Mouse (Mus musculus): ENCODE data around the gene Olfr103.

Gene Olfr103

DNA sequence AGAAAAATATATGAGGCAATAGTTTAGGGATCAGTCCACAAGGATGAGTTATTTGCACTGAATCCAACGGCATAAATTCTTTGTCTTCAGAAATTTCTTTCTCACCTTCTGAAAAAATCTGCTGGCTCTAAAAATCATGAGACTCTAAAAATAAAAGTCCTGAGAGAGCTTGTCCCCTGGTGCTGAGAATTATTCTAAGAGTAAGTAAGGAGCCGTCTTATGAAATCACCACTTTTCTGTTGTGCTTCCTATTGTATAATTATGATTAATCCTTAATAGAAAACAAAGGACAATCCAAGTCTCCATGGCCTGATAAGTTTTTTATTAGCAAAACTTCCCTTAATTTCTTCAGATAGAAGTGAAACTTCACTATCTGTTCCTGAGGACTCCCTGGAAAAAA is at the start of gene Olfr103:
TSS of gene Olfr103 (minus strand) at position 101 of the 400 bp plus-strand sequence.
- no peak for DNase-seq

DNA sequence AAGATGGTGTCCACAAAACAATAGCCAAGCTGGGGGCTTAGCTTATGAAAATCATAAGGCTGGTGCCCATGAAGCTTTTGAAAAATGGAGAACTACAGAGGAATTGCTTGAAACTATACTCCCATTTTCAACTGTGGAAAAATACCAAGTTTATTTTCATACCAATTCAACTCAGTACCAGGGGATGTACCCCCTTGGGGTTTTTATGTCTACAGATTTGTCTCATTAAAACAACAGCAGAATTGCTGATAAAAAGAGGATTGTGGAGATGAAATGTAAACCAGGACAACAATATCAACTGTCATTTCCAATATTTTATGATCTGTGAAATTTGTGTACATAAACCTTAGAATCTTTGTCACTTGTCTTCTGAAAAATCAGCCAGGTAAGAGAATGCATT is 39.2 kb upstream of the Olfr103 start, which contains the start of gene Olfr105-ps:
TSS of gene Olfr105-ps (plus strand) at position 301 of the 400 bp plus-strand sequence.
- no peak for DNase-seq

DNA sequence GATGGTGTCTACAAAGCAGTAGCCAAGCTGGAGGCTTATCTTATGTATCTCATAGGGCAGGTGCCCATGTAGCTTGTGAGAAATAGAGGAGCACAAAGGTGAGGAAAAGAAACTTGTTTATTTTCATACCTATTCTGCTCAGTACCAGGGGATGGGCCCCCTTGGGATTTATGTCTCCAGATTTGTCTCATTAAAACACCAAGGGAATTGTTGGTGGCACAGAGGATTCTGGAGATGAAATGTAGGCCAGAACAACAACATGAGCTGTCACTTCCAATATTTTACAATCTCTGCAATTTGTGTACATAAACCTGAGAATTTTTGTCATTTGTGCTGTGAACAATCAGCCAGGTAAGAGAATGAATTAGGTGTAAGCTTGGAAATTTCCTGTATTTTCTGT is 19.8 kb upstream of the Olfr103 start, which contains the start of gene Olfr104-ps:
TSS of gene Olfr104-ps (plus strand) at position 301 of the 400 bp plus-strand sequence.
- DNase-seq = no peak

DNA sequence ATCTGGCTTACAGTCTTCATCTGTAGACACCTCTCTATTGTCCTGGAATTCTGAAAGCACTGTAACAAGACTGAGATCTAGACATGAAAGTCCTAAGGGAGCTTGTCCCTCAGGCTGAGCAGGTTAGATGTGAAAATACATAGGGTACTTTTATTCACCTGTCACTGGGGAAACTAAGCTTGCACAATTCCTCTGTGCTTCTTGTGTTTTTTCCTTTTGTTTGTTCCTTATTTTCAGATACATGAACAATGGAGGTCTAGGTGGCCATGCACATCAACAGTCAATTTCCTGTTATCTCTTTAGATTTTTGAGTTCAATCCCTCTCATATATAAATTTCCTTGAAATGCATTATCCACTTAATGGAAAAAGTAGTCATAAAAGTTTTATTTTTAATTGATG is 22.5 kb downstream of the Olfr103 start, which contains the start of gene Olfr102:
TSS of gene Olfr102 (minus strand) at position 101 of the 400 bp plus-strand sequence.
- no peak for DNase-seq

DNA sequence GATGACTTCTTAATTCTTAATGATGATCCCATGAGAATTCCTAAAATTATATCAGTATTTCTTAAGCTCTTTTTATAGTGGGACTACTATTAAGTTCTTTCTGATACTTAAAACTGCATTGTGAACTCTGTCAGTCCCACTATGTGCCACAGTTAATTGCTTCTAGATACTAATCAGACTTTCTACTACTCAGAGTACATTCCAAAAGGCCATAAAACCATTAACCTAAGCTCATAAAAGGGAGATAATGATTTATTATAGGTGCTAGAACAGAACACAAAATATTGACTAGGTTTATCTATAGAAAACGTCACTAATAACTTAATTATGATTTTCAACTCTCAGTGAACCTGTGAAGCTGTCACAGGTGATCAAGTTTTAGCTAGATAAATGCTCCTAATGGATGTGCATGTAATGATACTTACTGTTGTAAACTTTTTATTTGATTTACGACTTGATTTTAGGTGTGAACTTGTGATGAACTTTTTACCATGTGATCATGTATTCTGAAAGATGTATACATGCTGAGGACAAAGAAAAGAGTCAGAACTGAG is 29.3 kb downstream of the Olfr103 start:
- DNase-seq = no peak

DNA sequence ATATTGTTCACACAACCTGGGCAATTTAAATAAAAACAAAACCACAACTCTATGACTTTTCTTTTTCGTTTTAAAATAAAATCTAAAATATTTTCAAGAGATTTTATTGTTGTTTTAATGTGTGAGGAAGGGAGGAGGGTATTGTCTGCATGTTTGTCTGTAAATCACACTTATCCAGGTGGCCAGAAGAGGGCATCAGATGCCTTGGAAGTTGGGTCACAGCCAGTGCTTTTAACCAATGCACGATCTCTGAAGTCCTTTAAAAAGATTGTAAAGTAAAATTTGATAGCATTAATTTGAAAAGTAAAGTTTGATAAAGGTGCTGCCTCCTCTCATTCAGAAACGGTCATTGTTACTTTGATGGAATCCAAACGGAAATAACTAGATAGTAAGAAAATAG is 31.0 kb downstream of the Olfr103 start:
- DNase-seq = no peak

DNA sequence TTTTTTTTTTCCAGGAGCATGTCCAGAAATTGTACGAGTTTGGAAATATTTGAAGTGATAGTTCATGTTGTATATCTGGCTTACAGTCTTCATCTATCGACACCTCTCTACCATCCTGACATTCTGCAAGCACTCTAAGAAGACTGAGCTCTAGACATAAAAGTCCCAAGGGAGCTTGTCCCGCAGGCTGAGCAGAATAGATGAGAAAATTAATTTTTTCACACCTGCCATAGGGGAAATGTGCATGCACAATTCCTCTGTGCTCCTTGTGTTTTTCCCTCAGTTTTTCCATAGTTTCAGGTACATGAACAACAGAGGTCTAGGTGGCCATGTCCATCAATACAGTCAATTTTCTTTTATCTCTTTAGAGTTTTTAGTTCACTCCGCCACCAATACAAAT is 35.3 kb downstream of the Olfr103 start, which contains the start of gene Olfr101:
TSS of gene Olfr101 (minus strand) at position 101 of the 400 bp plus-strand sequence.
- no peak for DNase-seq
